Mouse (Mus musculus): Measurements from ENCODE around the gene Sdk1.

Gene Sdk1

GRCm38 (mm10) chr5:141324910-141325309 is 83.6 kb downstream of the Sdk1 start:
- DNase-seq (ENCODE audit: low spot score in 2 of 2), result peak in 1 of 2 experiments; percentile 16

- DNase-seq (ENCODE audit: low spot score in 2 of 2), result peak in 1 of 2 experiments; percentile 42
Measured at GRCm38 (mm10) chr5:141344376-141344775, 103.1 kb downstream of the Sdk1 start.

GRCm38 (mm10) chr5:141345476-141345875 is 104.2 kb downstream of the Sdk1 start:
- no peak for DNase-seq (ENCODE audit: low spot score in 2 of 2)

- no peak for DNase-seq (ENCODE audit: low spot score in 2 of 2)
Measured at GRCm38 (mm10) chr5:141362676-141363075, 121.4 kb downstream of the Sdk1 start.

GRCm38 (mm10) chr5:141363956-141364355 is 122.7 kb downstream of the Sdk1 start:
- DNase-seq (ENCODE audit: low spot score in 2 of 2), result no peak

- DNase-seq (ENCODE audit: low spot score in 2 of 2), result no peak
Measured at GRCm38 (mm10) chr5:141368567-141368966, 127.3 kb downstream of the Sdk1 start.

GRCm38 (mm10) chr5:141374797-141375196 is 133.5 kb downstream of the Sdk1 start:
- DNase-seq (ENCODE audit: low spot score in 2 of 2), result no peak

GRCm38 (mm10) chr5:141379836-141380773 is 138.8 kb downstream of the Sdk1 start:
- no peak for DNase-seq (ENCODE audit: low spot score in 2 of 2)

- DNase-seq (ENCODE audit: low spot score in 2 of 2), result no peak
Measured at GRCm38 (mm10) chr5:141380774-141381156, 139.5 kb downstream of the Sdk1 start.

- DNase-seq (ENCODE audit: low spot score in 2 of 2), result no peak
Measured at GRCm38 (mm10) chr5:141381581-141381980, 140.3 kb downstream of the Sdk1 start.

- no peak for DNase-seq (ENCODE audit: low spot score in 2 of 2)
Measured at GRCm38 (mm10) chr5:141382246-141382835, 141.1 kb downstream of the Sdk1 start.

- DNase-seq (ENCODE audit: low spot score in 2 of 2), result no peak
Measured at GRCm38 (mm10) chr5:141388451-141388850, 147.2 kb downstream of the Sdk1 start.

GRCm38 (mm10) chr5:141390541-141390940 is 149.3 kb downstream of the Sdk1 start:
- DNase-seq (ENCODE audit: low spot score in 2 of 2), result no peak

GRCm38 (mm10) chr5:141391153-141391552 is 149.9 kb downstream of the Sdk1 start:
- no peak for DNase-seq (ENCODE audit: low spot score in 2 of 2)

GRCm38 (mm10) chr5:141393846-141394245 is 152.6 kb downstream of the Sdk1 start:
- DNase-seq (ENCODE audit: low spot score in 2 of 2), result no peak

GRCm38 (mm10) chr5:141394586-141394985 is 153.3 kb downstream of the Sdk1 start:
- no peak for DNase-seq (ENCODE audit: low spot score in 2 of 2)

- DNase-seq (ENCODE audit: low spot score in 2 of 2), result no peak
Measured at GRCm38 (mm10) chr5:141403741-141404140, 162.5 kb downstream of the Sdk1 start.

- DNase-seq (ENCODE audit: low spot score in 2 of 2), result no peak
Measured at GRCm38 (mm10) chr5:141404651-141405050, 163.4 kb downstream of the Sdk1 start.

GRCm38 (mm10) chr5:141406926-141407325 is 165.6 kb downstream of the Sdk1 start:
- DNase-seq (ENCODE audit: low spot score in 2 of 2), result no peak

GRCm38 (mm10) chr5:141413013-141413412 is 171.7 kb downstream of the Sdk1 start:
- no peak for DNase-seq (ENCODE audit: low spot score in 2 of 2)

GRCm38 (mm10) chr5:141415644-141416243 is 174.5 kb downstream of the Sdk1 start:
- no peak for DNase-seq (ENCODE audit: low spot score in 2 of 2)

- DNase-seq (ENCODE audit: low spot score in 2 of 2), result no peak
Measured at GRCm38 (mm10) chr5:141428132-141428531, 186.8 kb downstream of the Sdk1 start.

GRCm38 (mm10) chr5:141433286-141433685 is 192.0 kb downstream of the Sdk1 start:
- no peak for DNase-seq (ENCODE audit: low spot score in 2 of 2)
